Mouse (Mus musculus) mouse trophoblast stem cell (cell line): ENCODE results near the gene Apba3.
"Not testable (repeated sequence)": the region's sequence is repeated elsewhere in the genome, so short reads cannot be mapped to it uniquely, and the experiment has no call there.

Experiments used
- in situ Hi-C, 2 experiments: fragments of 300-500 bp; cut with MseI, MboI; formaldehyde crosslinking; loops; 2 replicates in 1 of 2; 3 replicates in 1 of 2; pipeline ENCODE4 v1.15.1; 2025

Gene Apba3

DNA sequence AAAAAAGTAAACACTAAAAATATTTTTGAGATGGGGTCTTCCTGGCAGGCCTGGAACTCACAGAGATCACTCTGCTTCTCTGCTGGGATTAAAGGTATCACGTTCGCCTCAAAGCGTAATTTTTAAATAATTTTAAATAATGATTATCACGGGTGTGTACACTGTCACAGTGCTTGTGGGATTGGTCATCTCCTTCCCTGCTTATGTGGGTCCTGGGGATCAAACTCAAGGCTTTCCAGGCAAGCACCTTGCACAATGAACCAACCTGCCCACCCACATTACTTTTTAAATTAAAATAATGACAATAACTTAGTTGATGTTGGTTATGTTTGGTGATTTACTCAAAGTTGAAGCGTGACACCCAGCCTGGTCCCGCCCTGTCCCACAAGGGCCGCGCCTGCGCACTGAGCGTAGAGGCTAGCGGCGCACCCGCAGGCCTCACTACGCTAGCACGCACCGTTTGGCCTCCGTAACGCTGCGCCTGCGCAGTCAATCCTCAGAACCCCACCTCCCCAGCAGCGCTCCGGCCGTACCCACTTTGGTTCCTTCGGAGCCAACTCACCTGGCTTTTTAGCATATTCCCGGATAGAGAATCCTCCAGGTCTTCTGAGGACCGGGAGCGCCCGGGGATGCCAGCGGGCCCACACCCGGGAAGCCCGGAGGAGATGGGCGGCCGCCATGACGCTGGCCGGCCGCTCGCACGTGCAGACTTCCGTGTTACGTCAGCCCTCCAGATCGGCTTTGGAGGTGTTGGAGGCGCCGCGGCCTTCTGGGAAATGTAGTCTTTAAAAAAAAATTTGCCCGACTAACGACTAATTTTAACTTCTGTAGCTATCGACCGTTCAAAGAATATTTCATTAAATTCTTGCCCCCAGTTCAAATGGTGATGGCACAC lies at the start of gene Apba3, which contains the start of gene Mrpl54:
Gene Apba3, plus strand, starts transcription at position 750 of the 895 bp plus-strand sequence.
Gene Mrpl54, minus strand, starts transcription at position 724 of the 895 bp plus-strand sequence.
- in situ Hi-C loops: no loop called here

DNA sequence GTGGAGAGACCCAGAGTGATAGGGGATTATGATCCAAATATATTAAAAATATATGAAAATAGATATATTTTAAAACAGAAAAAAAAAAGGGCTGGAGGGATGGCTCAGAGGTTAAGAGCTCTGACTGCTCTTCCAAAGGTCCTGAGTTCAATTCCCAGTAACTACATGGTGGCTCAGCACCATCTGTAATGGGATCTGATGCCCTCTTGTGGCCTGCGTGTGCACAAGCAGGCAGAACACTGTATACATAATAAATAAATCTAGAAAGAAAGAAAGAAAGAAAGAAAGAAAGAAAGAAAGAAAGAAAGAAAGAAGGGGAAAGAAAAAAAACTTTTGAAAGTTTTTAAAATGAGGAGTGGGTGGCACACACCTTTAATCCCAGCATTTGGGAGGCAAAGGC lies 49.5 kb upstream of the Apba3 start:
- in situ Hi-C loops: not testable (repeated sequence)

DNA sequence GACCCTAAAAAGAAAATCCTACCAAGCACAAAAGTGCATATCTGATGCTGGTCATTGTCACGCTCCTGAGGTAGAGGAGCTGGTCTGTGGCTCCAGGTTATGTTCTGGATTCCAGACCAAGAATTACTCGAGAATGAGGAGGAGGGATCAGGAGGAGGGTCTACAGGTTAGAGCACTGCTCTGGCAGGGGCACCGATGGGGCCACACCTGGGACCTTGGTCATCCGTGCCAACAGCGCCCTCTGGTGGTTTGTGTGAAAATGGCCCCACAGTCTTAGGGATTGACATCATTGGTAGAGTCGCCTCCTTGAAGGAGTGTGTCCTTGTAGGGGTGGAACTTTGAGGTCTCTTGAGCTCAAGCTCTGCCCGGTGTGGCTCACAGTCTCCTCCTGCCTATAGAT lies 48.8 kb upstream of the Apba3 start:
- in situ Hi-C loops: no loop called here

GRCm38 (mm10) chr10:81221402-81222015 lies 45.3 kb upstream of the Apba3 start:
- in situ Hi-C loops: no loop called here

GRCm38 (mm10) chr10:81223731-81224130 lies 43.0 kb upstream of the Apba3 start:
- in situ Hi-C loops: not testable (repeated sequence)

DNA sequence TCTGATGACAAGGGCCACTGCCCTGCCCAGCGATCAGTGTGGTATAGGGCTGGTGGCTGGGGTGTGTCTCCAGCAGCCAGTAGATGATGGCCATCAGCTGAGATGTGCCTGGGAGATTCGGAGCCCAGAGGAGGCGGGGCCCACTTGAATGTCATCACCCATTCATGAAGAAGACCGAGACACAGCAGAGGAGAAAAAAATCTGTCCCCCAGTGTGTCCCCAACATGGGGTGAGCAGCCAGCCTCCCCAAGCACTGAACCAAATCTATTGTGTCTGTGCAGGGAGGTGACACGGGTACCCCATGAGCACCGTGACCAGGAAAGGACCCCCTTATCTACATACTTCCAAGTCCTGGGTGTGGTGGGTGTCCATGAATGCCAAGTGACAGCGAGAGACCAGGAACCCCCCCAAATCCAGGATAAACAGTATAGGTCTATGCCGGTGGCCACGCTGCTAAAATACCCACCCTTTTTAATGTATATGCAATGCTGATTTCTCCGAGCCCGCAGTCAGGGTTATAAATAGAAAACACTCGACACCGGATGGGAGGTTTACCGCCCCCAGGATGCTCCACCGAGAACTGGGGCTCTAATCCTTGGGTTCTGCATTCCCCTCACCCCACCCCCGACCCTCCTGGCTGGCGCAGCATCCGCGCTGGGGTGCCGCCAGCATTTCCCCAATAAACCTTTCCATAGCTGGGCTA lies 36.9 kb upstream of the Apba3 start:
- in situ Hi-C loops: no loop called here

DNA sequence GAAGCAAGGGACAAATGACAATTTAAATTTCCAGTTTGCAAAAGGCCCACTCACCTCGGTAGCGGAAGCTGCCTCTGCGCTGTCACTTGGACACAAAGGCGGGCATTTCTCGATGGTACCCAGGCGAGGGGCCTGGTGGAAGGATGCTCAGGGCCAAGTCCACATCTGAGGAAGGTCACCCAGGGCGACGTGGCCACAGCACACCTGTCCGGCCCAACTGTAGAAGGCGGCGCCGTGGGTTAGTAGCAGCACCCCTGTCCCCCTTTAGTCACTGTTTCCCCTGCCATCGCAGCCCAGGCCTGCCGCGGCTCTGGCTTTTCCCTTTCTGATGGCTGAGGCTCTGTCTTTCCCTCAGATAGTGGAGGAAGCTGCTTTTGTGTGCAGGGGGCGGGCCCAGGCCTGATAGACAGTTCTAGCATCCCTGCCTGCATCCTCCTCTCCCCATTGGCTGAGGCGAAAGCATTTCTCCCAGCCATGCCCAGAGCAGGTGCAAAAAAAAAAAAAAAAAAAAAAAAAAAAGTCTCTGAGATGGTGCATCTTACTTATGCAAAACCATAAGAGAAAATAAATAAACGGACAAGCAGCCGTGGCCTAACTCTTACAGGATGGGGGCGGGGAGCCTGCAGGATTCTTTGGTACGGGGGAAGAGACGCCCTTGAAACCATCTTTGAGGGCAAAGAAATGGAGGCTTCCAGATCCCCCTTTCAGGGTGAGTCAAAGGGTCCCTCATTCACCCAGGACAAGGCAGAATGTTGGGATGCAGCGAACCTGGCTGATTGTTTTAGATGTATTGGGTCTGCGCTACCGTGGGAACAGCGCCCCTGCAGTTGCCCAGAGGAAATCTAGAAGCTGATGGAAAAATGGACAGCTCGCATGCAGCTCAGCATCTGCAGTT lies 36.1 kb upstream of the Apba3 start, which contains the start of gene Atcay:
Gene Atcay, minus strand, starts transcription at position 396 of the 895 bp plus-strand sequence.
- in situ Hi-C loops: no loop called here

GRCm38 (mm10) chr10:81231436-81231835 lies 35.3 kb upstream of the Apba3 start:
- in situ Hi-C loops: no loop called here

- in situ Hi-C loops: no loop called here
These were observed 34.1 kb upstream of the Apba3 start, which contains the start of gene Zfr2 for GRCm38 (mm10) chr10:81232580-81233225. Zfr2 (plus strand) TSS chr10:81233155.

DNA sequence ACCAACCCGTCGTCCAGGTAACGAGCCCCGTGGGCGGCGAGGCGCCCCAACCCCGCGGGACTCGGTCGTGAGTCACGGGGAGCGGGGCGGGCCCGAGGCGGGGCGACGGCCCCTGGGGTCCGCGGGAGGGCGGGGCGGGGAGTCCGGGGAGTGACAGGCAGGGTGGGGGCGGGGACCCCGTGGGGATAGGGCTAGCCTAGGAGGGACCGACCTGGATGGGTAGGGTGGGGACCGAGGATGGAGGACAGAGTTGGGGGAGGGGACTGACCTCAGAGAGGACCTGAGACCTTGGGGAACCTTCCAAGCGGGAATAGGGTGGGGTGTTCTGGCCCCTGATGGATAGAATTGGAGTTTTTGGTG lies 33.6 kb upstream of the Apba3 start:
- in situ Hi-C loops: no loop called here

GRCm38 (mm10) chr10:81234206-81234605 lies 32.6 kb upstream of the Apba3 start:
- in situ Hi-C loops: no loop called here

DNA sequence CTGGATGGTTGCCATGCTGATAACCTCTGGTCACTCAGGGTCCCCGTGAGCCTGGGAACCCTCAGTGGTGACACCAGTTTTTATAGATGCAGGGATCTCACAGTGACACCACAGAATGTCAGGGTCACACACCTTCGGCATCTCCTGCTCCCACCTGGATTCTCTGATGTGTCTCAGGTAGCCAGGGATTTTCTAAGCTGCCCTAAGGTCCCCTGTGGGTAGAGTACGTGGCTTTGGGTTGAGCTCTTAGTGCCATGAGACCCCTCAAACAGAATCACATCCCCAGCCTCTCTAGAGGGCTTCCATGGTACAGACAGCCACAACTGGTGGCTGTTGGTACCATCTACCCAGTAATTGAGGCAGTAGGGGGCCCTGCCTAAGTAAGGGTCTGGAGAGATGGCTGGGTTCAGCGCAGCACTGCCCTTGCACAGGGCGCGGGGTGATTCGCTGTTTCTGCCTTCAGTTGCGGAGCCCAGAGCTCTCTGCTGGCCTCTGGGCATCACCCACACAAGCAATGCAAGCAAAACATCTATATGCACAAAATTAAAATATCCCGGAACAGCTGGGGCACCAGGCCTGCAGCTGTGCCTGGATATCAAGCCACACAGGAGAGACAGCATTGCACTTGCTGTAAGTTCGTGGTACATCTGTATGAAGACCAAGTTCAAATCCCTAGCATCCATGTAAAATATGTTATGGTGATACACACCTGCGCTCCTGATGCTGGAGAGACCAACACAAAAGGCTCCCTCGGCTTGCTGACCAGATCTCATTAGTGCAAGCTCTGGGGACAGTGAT lies 30.1 kb upstream of the Apba3 start:
- in situ Hi-C loops: no loop called here

DNA sequence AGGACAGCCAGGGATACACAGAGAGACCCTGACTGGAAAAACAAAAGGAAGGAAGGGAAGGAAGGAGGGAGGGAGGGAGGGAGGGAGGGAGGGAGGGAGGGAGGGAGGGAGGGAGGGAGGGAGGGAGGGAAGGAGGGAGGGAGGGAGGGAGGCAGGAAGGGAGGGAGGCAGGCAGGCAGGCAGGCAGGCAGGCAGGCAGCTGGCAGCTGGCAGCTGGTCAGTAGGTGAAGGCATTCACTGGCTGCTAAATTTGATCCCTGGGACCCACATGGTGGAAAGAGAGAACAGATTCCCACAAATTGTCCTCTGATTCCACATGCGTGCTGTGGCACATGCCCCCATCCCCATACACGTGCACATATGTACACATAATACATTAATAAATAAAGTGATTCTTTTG lies 28.1 kb upstream of the Apba3 start:
- in situ Hi-C loops: no loop called here

- in situ Hi-C loops: no loop called here
These were observed 25.9 kb upstream of the Apba3 start for GRCm38 (mm10) chr10:81240876-81241275.

DNA sequence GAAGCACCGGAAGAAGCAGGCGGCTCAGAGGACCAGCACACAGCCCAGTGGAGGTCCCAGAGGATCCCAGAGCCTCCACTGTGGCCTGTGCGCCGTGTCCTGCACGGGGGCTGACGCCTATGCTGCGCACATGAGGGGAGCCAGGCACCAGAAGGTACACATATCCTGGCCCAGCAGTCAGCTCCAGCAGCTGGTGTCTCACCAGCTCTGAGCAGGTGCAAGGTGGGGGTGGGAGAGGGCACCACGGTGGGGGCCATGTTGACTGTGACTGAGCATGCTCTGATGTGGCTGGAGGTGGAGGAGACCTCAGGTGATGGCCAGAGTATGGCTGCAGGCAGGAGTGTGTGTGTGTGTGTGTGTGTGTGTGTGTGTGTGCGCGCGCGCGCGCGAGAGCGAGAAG lies 24.7 kb upstream of the Apba3 start:
- in situ Hi-C loops: no loop called here

GRCm38 (mm10) chr10:81244146-81244545 lies 22.6 kb upstream of the Apba3 start:
- in situ Hi-C loops: no loop called here

DNA sequence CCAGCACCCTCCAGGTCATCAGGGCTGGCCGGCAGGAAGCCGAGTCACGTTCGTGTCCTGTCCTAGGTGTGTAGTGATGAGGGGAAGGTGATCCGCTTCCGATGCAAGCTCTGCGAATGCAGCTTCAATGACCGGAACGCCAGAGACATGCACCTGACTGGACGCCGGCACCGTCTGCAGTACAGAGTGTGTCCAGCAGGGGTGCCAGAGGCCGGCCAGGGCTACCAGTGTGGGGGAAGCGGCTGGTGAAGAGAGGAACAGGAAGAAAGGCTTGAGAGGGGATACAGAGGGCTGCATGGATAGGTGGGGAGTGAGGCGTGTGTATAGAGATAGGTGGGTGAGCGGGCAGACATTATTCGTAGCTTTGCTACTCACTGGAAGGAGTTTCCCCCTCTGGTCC lies 22.2 kb upstream of the Apba3 start:
- in situ Hi-C loops: no loop called here

DNA sequence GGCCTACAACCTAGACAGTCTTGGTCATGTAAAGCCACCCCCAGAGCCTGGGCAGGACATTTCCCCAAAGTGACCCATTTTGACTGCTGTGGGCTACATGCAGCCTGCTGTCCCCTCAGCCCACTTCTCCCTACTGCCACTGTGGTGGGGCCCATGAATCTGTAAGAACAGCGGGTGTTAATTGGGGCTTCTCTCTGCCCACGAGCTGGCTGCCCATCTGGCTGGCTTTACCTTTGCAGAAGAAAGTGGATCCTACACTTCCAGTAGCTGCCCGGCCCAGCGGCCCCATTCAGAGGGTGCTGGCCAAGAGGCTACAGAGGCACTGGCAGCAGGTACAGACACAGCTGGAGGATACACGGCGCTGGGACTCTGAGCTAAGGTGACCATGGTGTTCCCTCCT lies 21.6 kb upstream of the Apba3 start:
- in situ Hi-C loops: no loop called here

- in situ Hi-C loops: no loop called here
These were observed 19.0 kb upstream of the Apba3 start for GRCm38 (mm10) chr10:81247804-81248203.

DNA sequence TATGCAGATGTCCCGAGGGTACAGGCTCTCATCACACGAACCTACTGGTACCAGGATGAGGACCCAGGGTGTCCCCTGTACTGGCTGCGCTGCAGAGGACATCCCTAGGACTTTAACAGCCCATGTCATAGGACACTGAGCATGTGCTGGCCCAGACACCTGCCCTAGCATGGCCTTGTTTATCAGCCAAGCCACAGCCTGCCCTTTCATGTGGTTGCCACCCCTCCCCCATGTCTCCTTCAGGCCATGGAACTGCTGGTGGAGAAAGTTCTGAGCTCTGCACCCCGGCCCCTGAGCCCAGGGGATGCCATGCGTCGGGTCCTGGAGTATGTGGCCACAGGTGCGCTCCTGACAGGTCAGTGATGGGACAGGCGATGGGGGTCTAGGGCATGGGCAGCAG lies 17.3 kb upstream of the Apba3 start:
- in situ Hi-C loops: no loop called here
